Mouse (Mus musculus): ENCODE measurements around the gene Acot8. TPM values are rescaled to one million over a fixed set of nuclear protein-coding genes. Genes with fewer than 3 reads are reported as not detected.
A peak's percentile ranks its signal among the peaks of the same experiment; 100 is the strongest.

Acot8 gene
- polyA plus RNA-seq, 1 experiment from 2014 or later: 52.5 TPM

DNA sequence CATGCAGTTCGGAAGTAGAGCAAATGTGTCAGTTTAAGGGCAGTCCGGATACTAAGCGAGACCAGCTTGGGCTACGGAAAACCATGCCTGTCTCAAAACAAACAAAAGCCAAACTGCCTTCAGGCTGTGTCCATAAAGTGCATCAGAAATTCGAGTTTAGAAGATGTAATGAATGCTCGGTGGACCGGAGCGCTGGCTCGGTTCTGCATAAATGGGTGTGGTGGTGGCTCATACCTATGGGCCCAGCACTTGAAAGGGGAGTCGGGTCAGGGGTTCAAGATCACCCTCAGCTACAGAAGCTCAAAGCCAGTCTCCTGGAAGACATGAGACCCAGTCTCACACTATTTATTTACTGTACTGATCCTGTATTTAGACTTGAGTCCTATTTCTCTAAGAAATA lies 16.9 kb downstream of the Acot8 start:
- H3K9ac ChIP-seq (ENCODE audit: low read depth, low read length): no peak overlapping the region
- H3K9me3 ChIP-seq (ENCODE audit: control insufficient read depth): no peaks in the 10 kb centered on the region
- no peak for ATAC-seq
- TF ChIP-seq CTCF (IDR thresholded peaks at IDR 0.05; ENCODE audit: low read depth): no peak
- H3K36me3 ChIP-seq (ENCODE audit: control insufficient read depth, insufficient read depth): peaks cover 31% of the 10 kb centered on the region
- no peak overlapping the region; the same call in 1 of the 2 replicates for H3K4me2 ChIP-seq (replicated peaks; ENCODE audit: low read depth)
- no peak overlapping the region for H3K4me3 ChIP-seq (ENCODE audit: low read depth, low read length)
- no peaks in the 10 kb centered on the region for H3K27me3 ChIP-seq (replicated peaks; ENCODE audit: control insufficient read depth, insufficient read depth, low read length)
- H3K27ac ChIP-seq (ENCODE audit: low read depth, low read length): no peak overlapping the region
- WGBS: 81% methylated on average over 10 of the region's 10 CpGs
- H3K4me1 ChIP-seq (replicated peaks; ENCODE audit: control insufficient read depth, insufficient read depth, low read length): 0 out of 2 replicates have a peak, but pooled peaks cover 6% of the 10 kb centered on the region

DNA sequence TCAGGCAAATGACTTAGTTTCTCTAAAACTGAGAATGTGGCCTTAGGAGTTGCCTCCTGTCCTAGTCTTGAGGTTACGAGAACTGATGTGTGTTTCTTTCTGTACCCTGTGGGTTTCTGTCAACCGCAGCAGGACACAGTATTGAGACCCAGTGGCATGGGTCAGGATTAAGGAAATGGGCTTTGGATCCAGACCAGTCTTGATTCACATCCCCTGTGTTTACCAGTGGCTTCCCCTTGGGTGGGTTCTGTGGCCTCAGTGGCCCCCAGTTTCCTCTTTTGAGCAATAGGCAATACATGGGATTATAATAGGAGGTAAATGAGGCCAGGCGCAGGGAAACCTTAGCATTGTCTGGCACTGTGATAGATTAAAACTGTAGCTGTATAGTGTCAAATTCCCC lies 17.6 kb downstream of the Acot8 start:
- no peak for ATAC-seq
- Histone ChIP-seq H3K27me3 (replicated peaks; ENCODE audit: control insufficient read depth, insufficient read depth, low read length) (no peaks in the 10 kb centered on the region), H3K4me3 (ENCODE audit: low read depth, low read length) (peak overlapping the region; percentile 59), H3K9ac (ENCODE audit: low read depth, low read length) (no peak overlapping the region), H3K4me2 (replicated peaks; ENCODE audit: low read depth) (peak overlapping the region; percentile 91), H3K27ac (ENCODE audit: low read depth, low read length) (0 out of 2 replicates have a peak overlapping the region, but pooled peaks have one; percentile 89), H3K4me1 (replicated peaks; ENCODE audit: control insufficient read depth, insufficient read depth, low read length) (0 out of 2 replicates have a peak, but pooled peaks cover 6% of the 10 kb centered on the region), H3K9me3 (ENCODE audit: control insufficient read depth) (no peaks in the 10 kb centered on the region), H3K36me3 (ENCODE audit: control insufficient read depth, insufficient read depth) (peaks cover 23% of the 10 kb centered on the region)
- TF ChIP-seq CTCF (IDR thresholded peaks at IDR 0.05; ENCODE audit: low read depth): no peak
- 84% methylated on average over 3 of the region's 3 CpGs for WGBS

DNA sequence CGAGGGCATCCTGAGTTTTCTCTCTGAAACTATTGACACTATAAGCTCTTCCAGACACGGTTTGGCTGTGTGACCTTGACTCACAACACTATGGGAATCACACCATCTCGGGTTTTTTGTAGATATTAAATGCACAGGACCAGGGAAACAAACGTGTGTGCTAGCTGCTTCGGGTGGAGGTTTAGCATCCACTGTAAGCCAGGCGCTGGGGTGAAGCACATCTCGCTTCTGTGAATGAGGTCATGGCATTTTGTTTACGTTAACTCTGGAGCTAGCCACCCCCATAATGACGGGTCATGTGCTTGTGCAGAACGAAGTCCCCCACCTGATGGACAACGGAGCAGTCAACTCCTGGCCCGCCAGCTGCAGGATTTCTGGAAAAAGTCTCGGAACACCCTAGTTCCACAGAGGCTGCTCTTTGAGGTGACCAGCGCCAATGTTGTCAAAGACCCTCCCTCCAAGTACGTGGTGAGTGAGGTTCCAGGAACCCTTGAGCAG lies 18.2 kb downstream of the Acot8 start:
- no peak for TF ChIP-seq CTCF (IDR thresholded peaks at IDR 0.05; ENCODE audit: low read depth)
- Histone ChIP-seq H3K4me1 (replicated peaks; ENCODE audit: control insufficient read depth, insufficient read depth, low read length) (0 out of 2 replicates have a peak, but pooled peaks cover 6% of the 10 kb centered on the region), H3K9ac (ENCODE audit: low read depth, low read length) (peak overlapping the region; percentile 83), H3K27ac (ENCODE audit: low read depth, low read length) (peak overlapping the region; percentile 89), H3K9me3 (ENCODE audit: control insufficient read depth) (no peaks in the 10 kb centered on the region), H3K36me3 (ENCODE audit: control insufficient read depth, insufficient read depth) (peaks cover 17% of the 10 kb centered on the region), H3K27me3 (replicated peaks; ENCODE audit: control insufficient read depth, insufficient read depth, low read length) (no peaks in the 10 kb centered on the region), H3K4me3 (ENCODE audit: low read depth, low read length) (peak overlapping the region; percentile 59), H3K4me2 (replicated peaks; ENCODE audit: low read depth) (peak overlapping the region; percentile 91)
- peak; percentile 18; the same call in 1 of the 2 replicates for ATAC-seq
- WGBS: 14% methylated on average over 15 of the region's 15 CpGs

DNA sequence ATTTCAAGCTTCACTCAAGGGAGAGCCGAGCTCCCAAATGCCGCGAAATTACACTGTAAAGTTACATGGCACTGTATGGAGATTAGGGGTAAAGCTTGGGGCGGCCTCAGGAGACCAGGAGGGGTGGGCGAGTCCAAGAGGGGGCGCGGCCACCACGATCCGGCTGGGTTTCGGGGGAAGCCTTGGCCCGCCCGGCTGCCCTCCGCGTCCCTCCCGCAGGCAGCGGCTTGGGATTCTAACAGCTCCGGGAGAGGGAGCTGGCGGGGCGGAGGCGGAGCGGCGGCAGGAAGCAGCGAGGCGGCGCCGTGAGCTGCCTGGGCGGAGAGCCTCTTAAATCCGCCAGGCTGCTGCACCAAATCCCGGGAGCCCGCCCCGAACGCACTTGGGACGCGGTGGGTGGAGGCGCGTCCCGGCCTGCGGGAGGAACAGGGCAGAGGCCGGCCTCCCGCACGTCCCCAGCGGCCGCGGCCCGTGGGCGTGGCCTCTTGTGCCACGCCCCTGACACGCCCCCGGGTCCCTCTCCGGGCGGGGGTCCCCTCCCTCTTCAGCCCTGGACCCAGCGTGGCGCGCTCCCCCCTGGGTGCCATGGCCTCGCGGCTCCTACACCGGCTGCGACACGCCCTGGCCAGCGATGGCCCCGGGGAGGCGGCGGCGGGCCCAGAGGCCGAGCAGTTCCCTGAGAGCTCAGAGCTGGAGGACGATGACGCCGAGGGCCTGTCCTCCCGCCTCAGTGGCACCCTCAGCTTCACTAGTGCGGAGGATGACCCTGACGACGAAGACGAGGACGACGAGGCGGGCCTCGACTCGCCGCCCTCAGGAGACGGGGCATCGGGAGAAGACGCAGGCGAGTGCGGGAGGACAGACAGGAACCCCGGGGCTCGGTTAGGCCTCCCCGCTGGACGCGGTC lies 18.9 kb downstream of the Acot8 start, which contains the start of gene Snx21:
TSS of gene Snx21 (plus strand) at position 343 of the 907 bp plus-strand sequence.
- Histone ChIP-seq H3K27ac (ENCODE audit: low read depth, low read length) (peak within 1 kb of the TSS; percentile 89), H3K9me3 (ENCODE audit: control insufficient read depth) (no peaks in the 10 kb centered on the region), H3K4me1 (replicated peaks; ENCODE audit: control insufficient read depth, insufficient read depth, low read length) (0 out of 2 replicates have a peak, but pooled peaks cover 6% of the 10 kb centered on the region), H3K4me3 (ENCODE audit: low read depth, low read length) (peak within 1 kb of the TSS; percentile 59), H3K4me2 (replicated peaks; ENCODE audit: low read depth) (peak within 1 kb of the TSS; percentile 91), H3K9ac (ENCODE audit: low read depth, low read length) (peak within 1 kb of the TSS; percentile 83), H3K27me3 (replicated peaks; ENCODE audit: control insufficient read depth, insufficient read depth, low read length) (no peaks in the 10 kb centered on the region), H3K36me3 (ENCODE audit: control insufficient read depth, insufficient read depth) (peaks cover 11% of the 10 kb centered on the region)
- TF ChIP-seq CTCF (IDR thresholded peaks at IDR 0.05; ENCODE audit: low read depth): peak; percentile 80
- under 1% methylated on average over 73 of the region's 89 CpGs for WGBS
- ATAC-seq: peak; percentile 88

DNA sequence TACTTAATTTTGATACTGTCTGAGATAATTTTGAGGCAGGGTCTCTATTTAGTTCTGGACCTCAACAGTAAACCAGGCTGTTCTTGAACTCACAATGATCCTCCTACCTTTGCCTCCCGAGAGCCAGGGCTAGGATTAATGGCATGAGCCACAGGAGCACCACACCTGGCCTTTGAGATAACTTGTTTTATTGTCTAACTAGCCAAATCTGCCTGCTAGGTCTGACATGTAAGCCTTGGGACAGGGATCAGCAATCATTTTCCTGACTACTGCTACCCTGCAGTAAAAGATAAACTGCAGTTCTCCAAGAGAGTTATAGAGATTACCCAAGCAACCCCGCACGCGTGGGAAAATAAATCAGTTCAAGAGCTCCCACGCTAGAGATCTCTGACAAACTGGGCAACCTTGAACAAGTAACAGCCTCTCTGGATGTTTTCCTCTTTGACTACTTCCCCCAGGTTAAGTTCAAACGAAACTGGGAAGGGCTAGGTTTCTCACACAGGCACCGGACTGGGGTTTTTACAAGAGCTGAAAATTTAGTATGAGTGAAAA lies 19.7 kb downstream of the Acot8 start:
- no peak for TF ChIP-seq CTCF (IDR thresholded peaks at IDR 0.05; ENCODE audit: low read depth)
- no peaks in the 10 kb centered on the region for H3K27me3 ChIP-seq (replicated peaks; ENCODE audit: control insufficient read depth, insufficient read depth, low read length)
- H3K4me1 ChIP-seq (replicated peaks; ENCODE audit: control insufficient read depth, insufficient read depth, low read length): 0 out of 2 replicates have a peak, but pooled peaks cover 6% of the 10 kb centered on the region
- H3K4me2 ChIP-seq (replicated peaks; ENCODE audit: low read depth): peak overlapping the region; percentile 91
- 2% methylated on average over 7 of the region's 7 CpGs for WGBS
- H3K9ac ChIP-seq (ENCODE audit: low read depth, low read length): peak overlapping the region; percentile 83
- no peaks in the 10 kb centered on the region for H3K9me3 ChIP-seq (ENCODE audit: control insufficient read depth)
- H3K27ac ChIP-seq (ENCODE audit: low read depth, low read length): peak overlapping the region; percentile 89
- no peak for ATAC-seq
- H3K4me3 ChIP-seq (ENCODE audit: low read depth, low read length): peak overlapping the region; percentile 59
- H3K36me3 ChIP-seq (ENCODE audit: control insufficient read depth, insufficient read depth): 0 out of 2 replicates have a peak, but pooled peaks cover 6% of the 10 kb centered on the region
